Mouse (Mus musculus) neural tube, embryonic 11.5 days (tissue): ENCODE measurements at regions not wholly inside any gene's neighbourhood (a gene's known extent, or its start where the extent isn't known, plus 50 kb on each side); places are given as distances from the start of the nearest gene placed in this dataset.

Experiments
- ATAC-seq: fragments of 200-750 bp; cut with Nextera tagmentation; 2 replicates; pipeline ENCODE4 v1.8.0; 2017; ENCODE audit warnings: moderate number of reproducible peaks, mild to moderate bottlenecking, moderate TSS enrichment, moderate library complexity; ENCODE audit not compliant: insufficient read depth, low FRiP score, low TSS enrichment
- DNase-seq: peaks from one replicate; pipeline ENCODE4 v3.0.0-alpha.2; 2015; ENCODE audit warnings: low spot score
- H3K27ac ChIP-seq: fragments of 300-500 bp; sonication (generic); 2 replicates; pipeline ENCODE4 v1.5.1; 2014; ENCODE audit warnings: low read depth, mild to moderate bottlenecking, low read length
- H3K27me3 ChIP-seq: fragments of 300-500 bp; sonication (generic); 2 replicates; pipeline ENCODE4 v1.6.1; 2014; ENCODE audit warnings: mild to moderate bottlenecking, low read length, mixed read lengths; ENCODE audit not compliant: control insufficient read depth, insufficient read depth
- H3K36me3 ChIP-seq: fragments of 300-500 bp; sonication (generic); 2 replicates; pipeline ENCODE4 v1.6.1; 2014; ENCODE audit warnings: mild to moderate bottlenecking, low read length, moderate library complexity, mixed read lengths; ENCODE audit not compliant: control insufficient read depth, insufficient read depth
- H3K4me1 ChIP-seq: fragments of 300-500 bp; sonication (generic); 2 replicates; pipeline ENCODE4 v1.6.1; 2014; ENCODE audit warnings: low read length, mixed read lengths; ENCODE audit not compliant: control insufficient read depth, insufficient read depth
- H3K4me2 ChIP-seq: fragments of 300-500 bp; sonication (generic); 2 replicates; pipeline ENCODE4 v1.6.1; 2014; ENCODE audit warnings: low read depth, mild to moderate bottlenecking, moderate library complexity
- H3K4me3 ChIP-seq: fragments of 300-500 bp; sonication (generic); 2 replicates; pipeline ENCODE4 v1.5.1; 2014; ENCODE audit warnings: low read depth, low read length
- H3K9ac ChIP-seq: fragments of 300-500 bp; sonication (generic); 2 replicates; pipeline ENCODE4 v1.6.1; 2014; ENCODE audit warnings: mild to moderate bottlenecking, low read length
- H3K9me3 ChIP-seq: fragments of 300-500 bp; sonication (generic); 2 replicates; pipeline ENCODE4 v1.6.1; 2016; ENCODE audit warnings: low read length; ENCODE audit not compliant: control insufficient read depth
- WGBS: fragments of 180-500 bp; shearing (Covaris S2); extraction: QIAGEN DNeasy Blood & Tissue Kit; methylation state at CpG from one replicate; pipeline ENCODE4 v1.1.7; 2014; 5-methylcytosine and 5-hydroxymethylcytosine counted together

DNA sequence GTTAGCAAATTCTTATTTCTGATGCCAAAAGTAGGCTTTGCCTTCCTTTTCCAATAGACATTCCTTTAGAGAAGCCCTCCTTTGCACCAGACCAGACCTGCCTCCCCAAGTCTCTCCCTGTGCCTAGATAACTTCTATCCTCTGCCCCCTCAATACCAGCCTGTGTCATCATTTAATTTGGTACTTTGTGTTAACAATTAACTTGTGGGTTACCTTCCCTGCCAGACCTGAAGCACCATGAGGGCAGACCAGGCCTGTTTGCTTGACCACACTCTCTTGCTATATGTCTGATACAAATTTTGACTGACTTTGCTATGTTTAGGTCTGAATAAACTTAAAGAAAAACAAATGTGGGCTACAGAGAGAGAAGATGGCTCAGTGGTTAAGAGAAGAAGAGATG is 259.7 kb downstream of the Pik3r1 start:
- H3K9me3 ChIP-seq = no peaks in the 10 kb centered on the region
- H3K4me1 ChIP-seq = no peaks in the 10 kb centered on the region
- no peak overlapping the region for H3K27ac ChIP-seq
- no peak overlapping the region for H3K4me3 ChIP-seq
- no peaks in the 10 kb centered on the region for H3K36me3 ChIP-seq
- H3K9ac ChIP-seq = no peak overlapping the region
- no peak overlapping the region for H3K4me2 ChIP-seq
- no peaks in the 10 kb centered on the region for H3K27me3 ChIP-seq
- ATAC-seq (no peak), DNase-seq (no peak)

DNA sequence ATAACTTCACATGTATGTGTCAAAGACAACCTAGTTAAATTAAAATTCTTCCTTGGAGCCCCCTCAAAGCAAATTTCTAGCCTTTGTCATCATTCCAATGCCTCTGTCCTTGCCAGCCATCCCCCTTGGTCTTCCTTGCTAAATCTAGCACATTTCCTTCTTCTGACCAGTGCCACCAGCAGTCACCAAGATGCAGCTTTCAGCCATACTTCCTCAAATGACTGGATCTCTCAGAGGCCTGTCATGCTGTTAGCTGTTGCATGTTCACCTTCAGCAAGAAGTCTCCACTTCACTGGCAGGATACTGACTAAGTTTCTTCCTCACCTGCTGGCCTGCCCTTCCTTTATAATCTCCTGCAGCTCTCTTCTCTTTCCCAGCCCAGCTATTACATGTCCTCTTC is 261.3 kb downstream of the Pik3r1 start:
- Histone ChIP-seq H3K4me2 (no peak overlapping the region), H3K9ac (no peak overlapping the region), H3K4me3 (no peak overlapping the region), H3K27me3 (no peaks in the 10 kb centered on the region), H3K36me3 (no peaks in the 10 kb centered on the region), H3K27ac (no peak overlapping the region), H3K9me3 (no peaks in the 10 kb centered on the region), H3K4me1 (no peaks in the 10 kb centered on the region)
- no peak for ATAC-seq
- no peak for DNase-seq

DNA sequence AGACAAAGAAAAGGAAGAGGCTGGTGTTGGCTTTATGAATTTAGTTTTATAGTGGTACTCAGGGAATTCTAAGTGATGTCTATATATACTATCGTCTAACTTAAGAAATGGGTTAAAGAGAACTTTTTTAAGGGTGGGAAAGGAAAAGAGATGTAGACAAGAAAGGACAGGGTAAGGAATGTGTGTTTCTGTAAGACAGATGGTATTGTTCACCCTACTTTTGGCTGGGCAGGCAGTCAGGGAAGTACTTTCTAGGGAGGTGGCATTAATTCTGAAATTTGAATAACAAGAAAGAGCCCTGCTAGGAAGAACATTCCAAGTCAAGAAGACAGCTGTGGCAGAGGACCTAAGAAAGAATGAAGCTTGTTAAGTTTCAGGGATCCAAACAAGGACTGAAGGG is 263.0 kb downstream of the Pik3r1 start:
- no peaks in the 10 kb centered on the region for H3K4me1 ChIP-seq
- H3K27ac ChIP-seq = no peak overlapping the region
- H3K36me3 ChIP-seq = no peaks in the 10 kb centered on the region
- ATAC-seq = no peak
- no peak overlapping the region for H3K4me2 ChIP-seq
- WGBS = 82% methylated on average over 1 of the region's 1 CpGs
- no peak for DNase-seq
- H3K27me3 ChIP-seq = no peaks in the 10 kb centered on the region
- H3K4me3 ChIP-seq = no peak overlapping the region
- H3K9ac ChIP-seq = no peak overlapping the region
- no peaks in the 10 kb centered on the region for H3K9me3 ChIP-seq

GRCm38 (mm10) chr13:101504241-101504640 is 263.8 kb downstream of the Pik3r1 start:
- ATAC-seq = no peak
- H3K27me3 ChIP-seq = no peaks in the 10 kb centered on the region
- 81% methylated on average over 5 of the region's 5 CpGs for WGBS

GRCm38 (mm10) chr13:101501845-101502284 is 266.2 kb downstream of the Pik3r1 start:
- no peak overlapping the region for H3K9ac ChIP-seq
- WGBS = 83% methylated on average over 5 of the region's 5 CpGs
- no peaks in the 10 kb centered on the region for H3K27me3 ChIP-seq
- H3K4me2 ChIP-seq = no peak overlapping the region
- H3K4me1 ChIP-seq = no peaks in the 10 kb centered on the region
- no peaks in the 10 kb centered on the region for H3K36me3 ChIP-seq
- no peak for DNase-seq
- H3K27ac ChIP-seq = no peak overlapping the region
- ATAC-seq = no peak
- no peaks in the 10 kb centered on the region for H3K9me3 ChIP-seq
- H3K4me3 ChIP-seq = no peak overlapping the region

More at GRCm38 (mm10) chr13:101504241-101504640, 263.8 kb downstream of the Pik3r1 start:
- Histone ChIP-seq H3K36me3 (no peaks in the 10 kb centered on the region), H3K4me1 (no peaks in the 10 kb centered on the region), H3K4me2 (no peak overlapping the region), H3K9ac (no peak overlapping the region), H3K9me3 (no peaks in the 10 kb centered on the region), H3K4me3 (no peak overlapping the region), H3K27ac (no peak overlapping the region)
- no peak for DNase-seq

DNA sequence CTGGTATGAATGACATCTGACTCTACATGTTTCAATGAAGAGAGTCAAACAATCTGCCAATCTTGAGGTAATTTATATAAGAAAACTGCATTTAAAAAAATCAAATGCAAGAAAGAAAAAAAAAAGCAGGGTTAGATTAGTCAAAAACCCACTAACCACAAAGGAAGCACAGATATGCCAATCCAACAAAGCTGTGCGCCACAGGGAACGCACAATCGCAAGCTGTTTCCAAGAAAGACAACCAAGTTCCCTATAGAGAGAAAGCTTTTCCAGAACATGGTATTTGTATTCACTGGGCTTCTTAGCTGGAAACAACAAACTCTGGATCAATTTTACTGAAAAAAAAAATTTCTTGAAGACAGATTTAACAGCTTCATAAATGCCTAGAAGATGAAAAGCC is 267.0 kb downstream of the Pik3r1 start:
- no peak for DNase-seq
- 97% methylated on average over 3 of the region's 3 CpGs for WGBS

GRCm38 (mm10) chr13:101491835-101492234 is 276.2 kb downstream of the Pik3r1 start:
- ATAC-seq (no peak), DNase-seq (no peak)
- no peaks in the 10 kb centered on the region for H3K27me3 ChIP-seq
- no peak overlapping the region for H3K9ac ChIP-seq
- 42% methylated on average over 3 of the region's 3 CpGs for WGBS
- no peaks in the 10 kb centered on the region for H3K4me1 ChIP-seq
- H3K36me3 ChIP-seq = no peaks in the 10 kb centered on the region
- H3K9me3 ChIP-seq = no peaks in the 10 kb centered on the region
- no peak overlapping the region for H3K4me2 ChIP-seq
- H3K27ac ChIP-seq = no peak overlapping the region
- no peak overlapping the region for H3K4me3 ChIP-seq

More for the DNA sequence above, 267.0 kb downstream of the Pik3r1 start:
- H3K36me3 ChIP-seq = no peaks in the 10 kb centered on the region
- no peak overlapping the region for H3K9ac ChIP-seq
- H3K4me3 ChIP-seq = no peak overlapping the region
- H3K4me1 ChIP-seq = no peaks in the 10 kb centered on the region
- no peak overlapping the region for H3K4me2 ChIP-seq
- H3K27ac ChIP-seq = no peak overlapping the region
- no peaks in the 10 kb centered on the region for H3K9me3 ChIP-seq
- no peaks in the 10 kb centered on the region for H3K27me3 ChIP-seq
- ATAC-seq = no peak

GRCm38 (mm10) chr13:101490961-101491360 is 277.1 kb downstream of the Pik3r1 start:
- Histone ChIP-seq H3K27ac (no peak overlapping the region), H3K27me3 (no peaks in the 10 kb centered on the region), H3K36me3 (no peaks in the 10 kb centered on the region), H3K9me3 (no peaks in the 10 kb centered on the region), H3K4me1 (no peaks in the 10 kb centered on the region), H3K9ac (no peak overlapping the region), H3K4me2 (no peak overlapping the region), H3K4me3 (no peak overlapping the region)
- no peak for DNase-seq
- ATAC-seq = no peak
- WGBS = 87% methylated on average over 5 of the region's 5 CpGs

DNA sequence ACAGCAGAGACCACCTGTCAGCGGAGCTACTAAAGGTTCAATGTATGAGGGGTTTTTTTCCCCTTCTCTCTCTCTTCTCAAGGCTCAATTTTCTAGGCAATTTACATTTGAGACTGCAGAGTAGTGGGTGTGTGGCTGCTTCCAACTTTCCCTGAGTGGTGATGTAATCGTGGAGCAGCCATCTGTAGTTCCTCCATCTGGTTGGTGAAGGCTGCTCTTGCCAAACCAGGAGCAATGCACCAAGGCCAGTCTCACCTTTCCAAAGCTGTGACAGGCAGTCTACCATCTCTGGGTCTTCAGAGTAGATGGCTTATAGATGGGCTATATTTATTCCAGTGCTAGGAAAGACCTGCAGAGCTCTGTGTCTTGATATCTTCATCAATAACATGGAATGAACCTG is 280.4 kb downstream of the Pik3r1 start:
- Histone ChIP-seq H3K27ac (no peak overlapping the region), H3K9me3 (no peaks in the 10 kb centered on the region), H3K4me3 (no peak overlapping the region), H3K9ac (no peak overlapping the region), H3K36me3 (no peaks in the 10 kb centered on the region), H3K4me2 (no peak overlapping the region), H3K4me1 (no peaks in the 10 kb centered on the region), H3K27me3 (no peaks in the 10 kb centered on the region)
- 92% methylated on average over 2 of the region's 2 CpGs for WGBS
- DNase-seq (no peak), ATAC-seq (no peak)
